Mouse (Mus musculus) testis, adult 2 months (tissue): ENCODE measurements at regions not wholly inside any gene's neighbourhood (a gene's known extent, or its start where the extent isn't known, plus 50 kb on each side); places are given as distances from the start of the nearest gene placed in this dataset.
A peak's percentile ranks its signal among the peaks of the same experiment; 100 is the strongest.
"Not testable (repeated sequence)": the region's sequence is repeated elsewhere in the genome, so short reads cannot be mapped to it uniquely, and the experiment has no call there.

Source experiments
- H3K27ac ChIP-seq: fragments of 200-500 bp; 2 replicates; pipeline ENCODE4 v1.5.1; 2012; ENCODE audit warnings: low read depth, low read length; ENCODE audit not compliant: control insufficient read depth, insufficient read depth
- H3K27me3 ChIP-seq: fragments of 200-500 bp; 2 replicates; pipeline ENCODE4 v1.6.1; 2012; ENCODE audit warnings: mild to moderate bottlenecking, low read length, moderate library complexity; ENCODE audit not compliant: control insufficient read depth, insufficient read depth
- H3K36me3 ChIP-seq: fragments of 200-500 bp; 2 replicates; pipeline ENCODE4 v1.6.1; 2012; ENCODE audit warnings: mild to moderate bottlenecking, low read length; ENCODE audit not compliant: control insufficient read depth, insufficient read depth
- H3K4me1 ChIP-seq: fragments of 200-500 bp; 2 replicates; pipeline ENCODE4 v1.6.1; 2012; ENCODE audit warnings: low read length; ENCODE audit not compliant: control insufficient read depth, insufficient read depth
- H3K4me3 ChIP-seq: fragments of 200-500 bp; 2 replicates; pipeline ENCODE4 v1.5.1; 2012; ENCODE audit warnings: low read depth, mild to moderate bottlenecking, low read length, moderate library complexity, mixed read lengths; ENCODE audit not compliant: control insufficient read depth
- CTCF ChIP-seq: fragments of 200-500 bp; IDR thresholded peaks from 2 replicates; pipeline ENCODE4 v1.5.1; 2012; ENCODE audit warnings: low read depth, mild to moderate bottlenecking, inconsistent platforms, low read length, moderate library complexity; ENCODE audit not compliant: control insufficient read depth, insufficient read depth, insufficient replicate concordance
- POLR2A ChIP-seq: fragments of 200-500 bp; IDR thresholded peaks from 2 replicates; pipeline ENCODE4 v1.6.1; 2012; ENCODE audit warnings: low read depth, mild to moderate bottlenecking, inconsistent platforms, low read length, moderate library complexity; ENCODE audit not compliant: control insufficient read depth

GRCm38 (mm10) chr7:116644902-116645650 is 140.9 kb downstream of the Nucb2 start:
- no peaks in the 10 kb centered on the region for H3K27me3 ChIP-seq
- peaks cover 2% of the 10 kb centered on the region for H3K4me1 ChIP-seq
- H3K27ac ChIP-seq = no peak overlapping the region
- TF ChIP-seq CTCF (peak; percentile 8; the same call in 1 of the 2 replicates), POLR2A (no peak)
- H3K36me3 ChIP-seq = no peaks in the 10 kb centered on the region
- H3K4me3 ChIP-seq = no peak overlapping the region

GRCm38 (mm10) chr7:116654466-116654865 is 150.3 kb downstream of the Nucb2 start:
- no peaks in the 10 kb centered on the region for H3K36me3 ChIP-seq
- H3K27ac ChIP-seq = no peak overlapping the region
- H3K4me1 ChIP-seq = no peaks in the 10 kb centered on the region; the same call in 1 of the 2 replicates
- TF ChIP-seq POLR2A = no peak
- TF ChIP-seq CTCF = no peak
- no peak overlapping the region for H3K4me3 ChIP-seq
- H3K27me3 ChIP-seq = no peaks in the 10 kb centered on the region

- peak overlapping the region; percentile 30 for H3K4me3 ChIP-seq
- H3K27me3 ChIP-seq, H3K36me3 ChIP-seq, H3K4me1 ChIP-seq, H3K27ac ChIP-seq: not testable (repeated sequence)
Measured at GRCm38 (mm10) chr7:116657040-116657439, 152.9 kb downstream of the Nucb2 start.

GRCm38 (mm10) chr7:116665581-116665980 is 161.4 kb downstream of the Nucb2 start:
- Histone ChIP-seq H3K4me3 (peak overlapping the region; percentile 78), H3K27me3 (no peaks in the 10 kb centered on the region), H3K36me3 (no peaks in the 10 kb centered on the region), H3K4me1 (peaks cover 4% of the 10 kb centered on the region; the same call in 1 of the 2 replicates), H3K27ac (no peak overlapping the region)
- TF ChIP-seq POLR2A (no peak), CTCF (no peak)

- Histone ChIP-seq H3K4me3 (no peak overlapping the region), H3K27me3 (no peaks in the 10 kb centered on the region), H3K27ac (no peak overlapping the region), H3K4me1 (no peaks in the 10 kb centered on the region), H3K36me3 (no peaks in the 10 kb centered on the region)
- TF ChIP-seq CTCF (no peak), POLR2A (no peak)
Measured at GRCm38 (mm10) chr7:116674199-116675019, 170.2 kb downstream of the Nucb2 start.

- no peaks in the 10 kb centered on the region for H3K27me3 ChIP-seq
- H3K4me3 ChIP-seq = no peak overlapping the region
- no peak overlapping the region for H3K27ac ChIP-seq
- no peaks in the 10 kb centered on the region for H3K4me1 ChIP-seq
- TF ChIP-seq CTCF = no peak
- TF ChIP-seq POLR2A = no peak
- no peaks in the 10 kb centered on the region for H3K36me3 ChIP-seq
Measured at GRCm38 (mm10) chr7:116676696-116677095, 172.5 kb downstream of the Nucb2 start.

- H3K27me3 ChIP-seq = no peaks in the 10 kb centered on the region
- TF ChIP-seq CTCF (no peak), POLR2A (no peak)
- no peak overlapping the region for H3K27ac ChIP-seq
- H3K36me3 ChIP-seq = no peaks in the 10 kb centered on the region
- no peaks in the 10 kb centered on the region for H3K4me1 ChIP-seq
- no peak overlapping the region for H3K4me3 ChIP-seq
Measured at GRCm38 (mm10) chr7:116679195-116679594, 175.0 kb downstream of the Nucb2 start.
